Mouse (Mus musculus): ENCODE results near the gene 3110040M04Rik.
"Not testable (repeated sequence)": the region's sequence is repeated elsewhere in the genome, so short reads cannot be mapped to it uniquely, and the experiment has no call there.

DNA sequence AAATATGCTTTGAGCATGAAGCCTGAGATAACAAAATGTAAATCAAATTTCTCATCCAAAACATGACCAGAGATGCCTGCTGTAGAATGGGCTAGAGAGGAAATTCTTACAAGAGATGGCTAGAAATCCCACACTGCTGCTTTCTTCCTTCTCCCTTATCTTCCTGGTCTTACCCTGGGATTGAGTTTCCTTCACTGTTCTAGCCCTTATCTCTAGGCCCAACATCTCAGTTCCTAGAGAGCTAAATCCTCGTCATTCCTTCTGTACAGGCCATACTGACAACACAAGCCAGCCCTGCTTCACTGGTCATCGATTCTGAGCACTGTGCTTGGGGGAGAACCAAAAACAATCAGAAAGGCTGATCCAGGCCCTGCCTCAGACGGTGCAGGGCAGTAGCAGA is 7.2 kb upstream of the 3110040M04Rik start:
- not testable (repeated sequence) for TF ChIP-seq ZNF384 (IDR thresholded peaks at IDR 0.05; ENCODE audit: low read depth, low read length); MAFK (IDR thresholded peaks at IDR 0.05; ENCODE audit: insufficient read depth, low read depth, low read length); ZC3H11A (IDR thresholded peaks at IDR 0.05; ENCODE audit: borderline replicate concordance, low read depth, low read length)

All from ES-E14 (cell line).